Comparison of ENCODE assay signal across 16 mouse cellular contexts in the genomic region with DNA sequence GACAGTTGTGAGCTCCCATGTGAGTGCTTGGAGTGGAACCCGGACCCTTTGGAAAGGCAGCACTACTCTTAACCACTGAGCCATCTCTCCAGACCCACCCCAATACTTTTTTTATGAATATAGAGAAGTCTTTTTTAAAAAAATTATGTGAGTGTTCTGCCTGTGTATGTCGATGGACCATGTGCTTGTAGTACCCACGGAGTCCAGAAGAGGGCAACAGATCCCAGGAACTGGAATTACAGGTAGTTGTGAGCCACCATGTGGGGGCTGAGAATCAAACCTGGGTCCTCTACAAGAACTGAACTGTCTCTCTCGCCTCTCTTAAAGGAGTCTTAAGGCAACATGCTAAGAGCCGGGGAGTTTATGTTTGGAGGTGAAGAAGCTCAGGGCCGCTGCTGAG. TPM values are rescaled to one million over a fixed set of nuclear protein-coding genes. Genes with fewer than 3 reads are reported as not detected.
A peak's percentile ranks its signal among the peaks of the same experiment; 100 is the strongest.
DNase-seq lines count a peak whose midpoint lies in the region; ATAC-seq and TF ChIP-seq lines count a peak whose summit lies in the region.
"Had no signal": no experiment of that assay in that cellular context is flagged by ENCODE, and none has a peak within 500 bp of the region (broad histone marks: within the 10 kb centered on the region; RNA-seq: fewer than 3 reads in every experiment).

No protein-coding gene starts in this region.

- no peaks in the 10 kb centered on the region for H3K27me3 ChIP-seq in hindbrain, postnatal 0 days (ENCODE audit: insufficient read depth, low read length)
- H3K27me3 ChIP-seq in hindbrain, embryonic 14.5 days (ENCODE audit: control insufficient read depth, insufficient read depth, low read length) = no peaks in the 10 kb centered on the region
- no peaks in the 10 kb centered on the region for H3K27me3 ChIP-seq in lung, postnatal 0 days (replicated peaks; ENCODE audit: insufficient read depth, low read length)
- H3K27me3 ChIP-seq in ES-Bruce4 (ENCODE audit: control insufficient read depth, insufficient read depth, low read length, poor library complexity, severe bottlenecking) = no peaks in the 10 kb centered on the region
- H3K27me3 ChIP-seq: midbrain, embryonic 13.5 days; neural tube, embryonic 13.5 days had no signal

- no peaks in the 10 kb centered on the region for H3K4me1 ChIP-seq in hindbrain, postnatal 0 days (ENCODE audit: insufficient read depth, low read length)
- H3K4me1 ChIP-seq in hindbrain, embryonic 14.5 days (replicated peaks; ENCODE audit: control insufficient read depth, insufficient read depth, low read length) = no peaks in the 10 kb centered on the region
- H3K4me1 ChIP-seq in lung, postnatal 0 days (ENCODE audit: insufficient read depth, low read depth, low read length) = no peaks in the 10 kb centered on the region; the same call in 1 of the 2 replicates
- peaks cover 2% of the 10 kb centered on the region for H3K4me1 ChIP-seq in ES-Bruce4 (ENCODE audit: control insufficient read depth, insufficient read depth, low read length)
- H3K4me1 ChIP-seq: midbrain, embryonic 13.5 days had no signal

- ATAC-seq in hindbrain, postnatal 0 days = no peak
- ATAC-seq in hindbrain, embryonic 14.5 days (ENCODE audit: low FRiP score) = no peak
- no peak for ATAC-seq in lung, postnatal 0 days
- ATAC-seq: midbrain, embryonic 13.5 days had no signal

- H3K36me3 ChIP-seq in hindbrain, postnatal 0 days (ENCODE audit: insufficient read depth, low read length) = no peaks in the 10 kb centered on the region
- no peaks in the 10 kb centered on the region for H3K36me3 ChIP-seq in hindbrain, embryonic 14.5 days (replicated peaks; ENCODE audit: control insufficient read depth, insufficient read depth)
- no peaks in the 10 kb centered on the region for H3K36me3 ChIP-seq in lung, postnatal 0 days (ENCODE audit: insufficient read depth, low read length)
- no peaks in the 10 kb centered on the region for H3K36me3 ChIP-seq in ES-Bruce4 (ENCODE audit: control insufficient read depth, insufficient read depth, low read length, poor library complexity, severe bottlenecking)
- H3K36me3 ChIP-seq: midbrain, embryonic 13.5 days; neural tube, embryonic 13.5 days had no signal

- H3K4me3 ChIP-seq in hindbrain, postnatal 0 days (ENCODE audit: low read length) = no peak overlapping the region
- no peak overlapping the region for H3K4me3 ChIP-seq in hindbrain, embryonic 14.5 days (replicated peaks; ENCODE audit: low read length)
- H3K4me3 ChIP-seq in lung, postnatal 0 days (ENCODE audit: low read depth, low read length) = no peak overlapping the region
- H3K4me3 ChIP-seq in ES-Bruce4 (ENCODE audit: low read depth, low read length) = no peak overlapping the region
- H3K4me3 ChIP-seq: midbrain, embryonic 13.5 days; neural tube, embryonic 13.5 days had no signal

- no peak for TF ChIP-seq EP300 in lung, postnatal 0 days (IDR thresholded peaks at IDR 0.05)
- no peak for TF ChIP-seq EP300 in ES-Bruce4 (IDR thresholded peaks at IDR 0.05; ENCODE audit: insufficient read depth, low read depth, low read length)

- 92% methylated on average over 6 of the region's 6 CpGs for WGBS in hindbrain, postnatal 0 days
- 92% methylated on average over 6 of the region's 6 CpGs for WGBS in hindbrain, embryonic 14.5 days
- 92% methylated on average over 6 of the region's 6 CpGs for WGBS in lung, postnatal 0 days

- H3K4me2 ChIP-seq in hindbrain, postnatal 0 days (ENCODE audit: low read depth, low read length) = no peak overlapping the region
- H3K4me2 ChIP-seq in hindbrain, embryonic 14.5 days (replicated peaks) = no peak overlapping the region
- no peak overlapping the region for H3K4me2 ChIP-seq in lung, postnatal 0 days (replicated peaks; ENCODE audit: low read depth, low read length)
- H3K4me2 ChIP-seq: midbrain, embryonic 13.5 days; neural tube, embryonic 13.5 days had no signal

- TF ChIP-seq CTCF in hindbrain, postnatal 0 days (IDR thresholded peaks at IDR 0.05; ENCODE audit: low read depth) = peak; percentile 25; the same call in 1 of the 2 replicates
- peak; percentile 31; the same call in 1 of the 2 replicates for TF ChIP-seq CTCF in lung, postnatal 0 days (IDR thresholded peaks at IDR 0.05)
- peak; percentile 30 for TF ChIP-seq CTCF in ES-Bruce4 (IDR thresholded peaks at IDR 0.05; ENCODE audit: low read depth, low read length)

- no peaks in the 10 kb centered on the region for H3K9me3 ChIP-seq in hindbrain, postnatal 0 days (ENCODE audit: low read length)
- H3K9me3 ChIP-seq in hindbrain, embryonic 14.5 days (ENCODE audit: control insufficient read depth, low read length) = no peaks in the 10 kb centered on the region
- H3K9me3 ChIP-seq in lung, postnatal 0 days (ENCODE audit: low read length) = no peaks in the 10 kb centered on the region
- H3K9me3 ChIP-seq in ES-Bruce4 (replicated peaks; ENCODE audit: control insufficient read depth, insufficient read depth, low read length, poor library complexity, severe bottlenecking) = no peaks in the 10 kb centered on the region
- H3K9me3 ChIP-seq: midbrain, embryonic 13.5 days had no signal

- no peak for TF ChIP-seq POLR2A in ES-Bruce4 (IDR thresholded peaks at IDR 0.05; ENCODE audit: insufficient read depth, low read length)

- no peak overlapping the region for H3K9ac ChIP-seq in hindbrain, postnatal 0 days (replicated peaks; ENCODE audit: low read length)
- H3K9ac ChIP-seq in hindbrain, embryonic 14.5 days = no peak overlapping the region
- H3K9ac ChIP-seq in lung, postnatal 0 days (replicated peaks; ENCODE audit: low read depth) = no peak overlapping the region
- H3K9ac ChIP-seq in ES-Bruce4 (ENCODE audit: low read depth, poor library complexity, severe bottlenecking) = no peak overlapping the region
- H3K9ac ChIP-seq: midbrain, embryonic 13.5 days; neural tube, embryonic 13.5 days had no signal

- DNase-seq in hindbrain, postnatal 0 days (ENCODE audit: low spot score) = no peak
- no peak for DNase-seq in hindbrain, embryonic 14.5 days (ENCODE audit: low spot score)
- no peak for DNase-seq in lung, postnatal 0 days (ENCODE audit: low spot score)
- no peak for DNase-seq in lung, postnatal 25 days (ENCODE audit: low spot score)
- peak; percentile 45 for DNase-seq in induced T-regulatory cell, adult 2 months (ENCODE audit: low read depth)
- no peak for DNase-seq in right cerebral cortex, postnatal 25 days
- no peak for DNase-seq in layer of hippocampus, postnatal 36 days
- DNase-seq: cerebellum, adult 9-11 months; heart, adult 11 months; kidney, adult 9 months; layer of hippocampus, adult 9-11 months; left cerebral cortex, postnatal 4 days; lung, postnatal 36 days had no signal

- no peak overlapping the region for H3K27ac ChIP-seq in hindbrain, postnatal 0 days
- no peak overlapping the region for H3K27ac ChIP-seq in hindbrain, embryonic 14.5 days
- H3K27ac ChIP-seq in lung, postnatal 0 days (ENCODE audit: low read length) = no peak overlapping the region
- H3K27ac ChIP-seq in ES-Bruce4 (ENCODE audit: insufficient read depth, low read length) = no peak overlapping the region
- H3K27ac ChIP-seq: midbrain, embryonic 13.5 days; neural tube, embryonic 13.5 days had no signal

RNA-seq across cellular contexts. Expression of gene Zfp36l1, which starts 39.0 kb away (rescaled TPM):
- 61.8 and 69.5 TPM in 2 replicates for total RNA-seq in hindbrain, postnatal 0 days (2014; rRNA removed)
- polyA plus RNA-seq in hindbrain, postnatal 0 days (2015; fragmentation: Nextera tagmentation; extraction: Ambion mirVana) = 64.6 and 65.9 TPM in 2 replicates
- polyA plus RNA-seq in hindbrain, embryonic 14.5 days (2014; fragmentation: Nextera tagmentation; extraction: Ambion mirVana) = 47.7 and 48.8 TPM in 2 replicates
- polyA plus RNA-seq in lung, postnatal 0 days (2015; fragmentation: Nextera tagmentation; extraction: Ambion mirVana) = 123 and 145 TPM in 2 replicates
- polyA plus RNA-seq in ES-Bruce4 (2011; ENCODE audit: insufficient read depth, insufficient read length, low read depth, missing spikeins) = 71.6 and 75.7 TPM in 2 replicates
- 10 to 100 TPM; 32.1 to 39.1 TPM for total RNA-seq in layer of hippocampus, postnatal 36 days (2021)
